Mouse (Mus musculus) E14TG2a.4 (cell line): ENCODE measurements at regions not wholly inside any gene's neighbourhood (a gene's known extent, or its start where the extent isn't known, plus 50 kb on each side); places are given as distances from the start of the nearest gene placed in this dataset.

ENCODE experiments used
- CTCF ChIP-seq: conservative IDR thresholded peaks from 2 replicates; pipeline ENCODE4 v1.5.1; 2014; ENCODE audit warnings: low read length
- NANOG ChIP-seq: IDR thresholded peaks from 2 replicates; pipeline ENCODE4 v1.6.1; 2014; ENCODE audit warnings: borderline replicate concordance, low read length, mixed read lengths
- POU5F1 ChIP-seq: IDR thresholded peaks from 2 replicates; pipeline ENCODE4 v1.6.1; 2014; ENCODE audit warnings: low read length, borderline replicate concordance

- TF ChIP-seq CTCF (no peak), NANOG (no peak), POU5F1 (no peak)
These were observed 75.7 kb downstream of the Nr2f2 start for GRCm38 (mm10) chr7:70290733-70291320.
